In genomic region chr10:128807018-128807417, GRCm38 (mm10) we compare ENCODE assay signal across 8 mouse cellular contexts. TPM values are rescaled to one million over a fixed set of nuclear protein-coding genes. Genes with fewer than 3 reads are reported as not detected.
A peak's percentile ranks its signal among the peaks of the same experiment; 100 is the strongest.
DNase-seq lines count a peak whose midpoint lies in the region; ATAC-seq and TF ChIP-seq lines count a peak whose summit lies in the region.

No protein-coding gene starts in this region.

- H3K4me3 ChIP-seq in layer of hippocampus, adult 2 months = peak overlapping the region; percentile 94
- peak overlapping the region; percentile 67 for H3K4me3 ChIP-seq in embryonic fibroblast, embryonic 13.5 days (ENCODE audit: insufficient read depth, low read length)
- H3K4me3 ChIP-seq in limb, embryonic 11.5 days (ENCODE audit: low read depth, low read length) = peak overlapping the region; percentile 81; the same call in 1 of the 2 replicates
- H3K4me3 ChIP-seq in neural tube, embryonic 15.5 days (replicated peaks) = peak overlapping the region; percentile 86

- DNase-seq in layer of hippocampus, adult 2 months (ENCODE audit: low spot score in 2 of 2) = no peak
- DNase-seq in layer of hippocampus, postnatal 25 days (ENCODE audit: extremely low spot score in 1 of 2, low spot score in 1 of 2) = no peak
- DNase-seq in limb, embryonic 11.5 days (ENCODE audit: low spot score) = no peak
- no peak for DNase-seq in gastrocnemius, postnatal 36 days
- no peak for DNase-seq in right cerebral cortex, postnatal 36 days (ENCODE audit: low spot score in 2 of 2)
- no peak for DNase-seq in frontal cortex, postnatal 10 days (ENCODE audit: low spot score in 2 of 2)

- no peak for ATAC-seq in limb, embryonic 11.5 days (ENCODE audit: insufficient number of reproducible peaks, low FRiP score, low TSS enrichment, low read depth)
- ATAC-seq in neural tube, embryonic 15.5 days (ENCODE audit: low FRiP score) = no peak

- no peaks in the 10 kb centered on the region for H3K9me3 ChIP-seq in limb, embryonic 11.5 days (ENCODE audit: control insufficient read depth, low read length)
- H3K9me3 ChIP-seq in neural tube, embryonic 15.5 days (replicated peaks) = no peaks in the 10 kb centered on the region

- H3K9ac ChIP-seq in limb, embryonic 11.5 days (ENCODE audit: low read length) = no peak overlapping the region
- H3K9ac ChIP-seq in neural tube, embryonic 15.5 days (replicated peaks) = peak overlapping the region; percentile 20; the same call in 1 of the 2 replicates

- H3K27me3 ChIP-seq in limb, embryonic 11.5 days (ENCODE audit: control insufficient read depth, insufficient read depth, low read length) = no peaks in the 10 kb centered on the region
- H3K27me3 ChIP-seq in neural tube, embryonic 15.5 days (replicated peaks) = no peaks in the 10 kb centered on the region

- intact Hi-C loops in gastrocnemius, postnatal 36 days (cut with DNase I) = no loop called here

- peaks cover 9% of the 10 kb centered on the region; the same call in 1 of the 2 replicates for H3K4me1 ChIP-seq in embryonic fibroblast, embryonic 13.5 days (ENCODE audit: control insufficient read depth, insufficient read depth, low read length)
- peaks cover 20% of the 10 kb centered on the region for H3K4me1 ChIP-seq in limb, embryonic 11.5 days (ENCODE audit: control insufficient read depth, insufficient read depth, low read length)
- H3K4me1 ChIP-seq in neural tube, embryonic 15.5 days = peaks cover 65% of the 10 kb centered on the region

- 0 out of 2 replicates have a peak overlapping the region, but pooled peaks have one; percentile 4 for H3K27ac ChIP-seq in layer of hippocampus, adult 2 months
- H3K27ac ChIP-seq in embryonic fibroblast, embryonic 13.5 days (ENCODE audit: insufficient read depth, low read length) = no peak overlapping the region
- H3K27ac ChIP-seq in limb, embryonic 11.5 days (replicated peaks; ENCODE audit: low read depth, low read length) = no peak overlapping the region
- H3K27ac ChIP-seq in neural tube, embryonic 15.5 days (replicated peaks) = no peak overlapping the region

- 91% methylated on average over 8 of the region's 8 CpGs for WGBS in limb, embryonic 11.5 days
- WGBS in neural tube, embryonic 15.5 days = 95% methylated on average over 8 of the region's 8 CpGs

- H3K4me2 ChIP-seq in limb, embryonic 11.5 days (ENCODE audit: low read depth, severe bottlenecking) = peak overlapping the region; percentile 24; the same call in 1 of the 2 replicates
- H3K4me2 ChIP-seq in neural tube, embryonic 15.5 days = peak overlapping the region; percentile 67

- no peak for TF ChIP-seq CTCF in layer of hippocampus, adult 2 months (conservative IDR thresholded peaks at IDR 0.05)
- no peak for TF ChIP-seq CTCF in embryonic fibroblast, embryonic 13.5 days (IDR thresholded peaks at IDR 0.05; ENCODE audit: borderline replicate concordance, insufficient read depth, low read length)

- 0 out of 2 replicates have a peak, but pooled peaks cover 2% of the 10 kb centered on the region for H3K36me3 ChIP-seq in limb, embryonic 11.5 days (ENCODE audit: control insufficient read depth, insufficient read depth, low read length)
- 0 out of 2 replicates have a peak, but pooled peaks cover 4% of the 10 kb centered on the region for H3K36me3 ChIP-seq in neural tube, embryonic 15.5 days

- no peak for TF ChIP-seq POLR2A in embryonic fibroblast, embryonic 13.5 days (IDR thresholded peaks at IDR 0.05; ENCODE audit: low read depth, low read length)

RNA-seq across cellular contexts. Expression of gene Tmem198b, which starts 2.8 kb away (rescaled TPM):
- total RNA-seq in layer of hippocampus, adult 2 months (2021) = 10 to 100 TPM in 1 of 2 experiments, 1 to 10 TPM in 1; 9.4 to 10.9 TPM
- total RNA-seq in layer of hippocampus, postnatal 25 days (2021) = 10 to 100 TPM; 11.3 to 12.1 TPM
- 34.4 and 44.8 TPM in 2 replicates for polyA plus RNA-seq in embryonic fibroblast, embryonic 13.5 days (2011; ENCODE audit: insufficient read length, low read depth, missing spikeins)
- polyA plus RNA-seq in limb, embryonic 11.5 days (2014; fragmentation: Nextera tagmentation; extraction: Ambion mirVana) = 18.9 and 22.2 TPM in 2 replicates
- polyA plus RNA-seq in neural tube, embryonic 15.5 days (2015; fragmentation: Nextera tagmentation; extraction: Ambion mirVana) = 14.4 and 16.6 TPM in 2 replicates
- total RNA-seq in gastrocnemius, postnatal 36 days (2021) = 1 to 10 TPM; 2.9 to 3.2 TPM

RNA-seq across cellular contexts. Expression of gene Dnajc14, which starts 3.2 kb away (rescaled TPM):
- 10 to 100 TPM; 65.5 to 73.3 TPM for total RNA-seq in layer of hippocampus, adult 2 months (2021)
- total RNA-seq in layer of hippocampus, postnatal 25 days (2021) = 10 to 100 TPM; 66.4 to 68.4 TPM
- polyA plus RNA-seq in embryonic fibroblast, embryonic 13.5 days (2011; ENCODE audit: insufficient read length, low read depth, missing spikeins) = 55.5 and 59.0 TPM in 2 replicates
- polyA plus RNA-seq in limb, embryonic 11.5 days (2014; fragmentation: Nextera tagmentation; extraction: Ambion mirVana) = 33.3 and 37.8 TPM in 2 replicates
- 50.6 TPM in 2 replicates for polyA plus RNA-seq in neural tube, embryonic 15.5 days (2015; fragmentation: Nextera tagmentation; extraction: Ambion mirVana)
- total RNA-seq in gastrocnemius, postnatal 36 days (2021) = 10 to 100 TPM; 19.1 to 20.0 TPM

RNA-seq across cellular contexts. Expression of gene Sarnp, which starts 10.1 kb away (rescaled TPM):
- total RNA-seq in layer of hippocampus, adult 2 months (2021) = 10 to 100 TPM; 39.3 to 42.2 TPM
- 10 to 100 TPM; 36.5 to 39.9 TPM for total RNA-seq in layer of hippocampus, postnatal 25 days (2021)
- polyA plus RNA-seq in embryonic fibroblast, embryonic 13.5 days (2011; ENCODE audit: insufficient read length, low read depth, missing spikeins) = 106 and 112 TPM in 2 replicates
- 285 and 295 TPM in 2 replicates for polyA plus RNA-seq in limb, embryonic 11.5 days (2014; fragmentation: Nextera tagmentation; extraction: Ambion mirVana)
- 147 and 153 TPM in 2 replicates for polyA plus RNA-seq in neural tube, embryonic 15.5 days (2015; fragmentation: Nextera tagmentation; extraction: Ambion mirVana)
- total RNA-seq in gastrocnemius, postnatal 36 days (2021) = 10 to 100 TPM; 25.2 to 27.2 TPM

RNA-seq across cellular contexts. Expression of gene Ormdl2, which starts 14.4 kb away (rescaled TPM):
- total RNA-seq in layer of hippocampus, adult 2 months (2021) = 1 to 10 TPM; 6.7 to 8.4 TPM
- total RNA-seq in layer of hippocampus, postnatal 25 days (2021) = 1 to 10 TPM; 7.9 to 8.8 TPM
- 30.4 and 31.2 TPM in 2 replicates for polyA plus RNA-seq in embryonic fibroblast, embryonic 13.5 days (2011; ENCODE audit: insufficient read length, low read depth, missing spikeins)
- 51.8 and 54.5 TPM in 2 replicates for polyA plus RNA-seq in limb, embryonic 11.5 days (2014; fragmentation: Nextera tagmentation; extraction: Ambion mirVana)
- 23.5 and 34.2 TPM in 2 replicates for polyA plus RNA-seq in neural tube, embryonic 15.5 days (2015; fragmentation: Nextera tagmentation; extraction: Ambion mirVana)
- 1 to 10 TPM; 3.4 to 3.5 TPM for total RNA-seq in gastrocnemius, postnatal 36 days (2021)

RNA-seq across cellular contexts. Expression of gene Mmp19, which starts 16.3 kb away (rescaled TPM):
- under 1 TPM; 0.61 to 0.84 TPM for total RNA-seq in layer of hippocampus, adult 2 months (2021)
- total RNA-seq in layer of hippocampus, postnatal 25 days (2021) = under 1 TPM; 0.54 to 0.81 TPM
- 43.6 and 54.0 TPM in 2 replicates for polyA plus RNA-seq in embryonic fibroblast, embryonic 13.5 days (2011; ENCODE audit: insufficient read length, low read depth, missing spikeins)
- 0.35 and 0.55 TPM in 2 replicates for polyA plus RNA-seq in limb, embryonic 11.5 days (2014; fragmentation: Nextera tagmentation; extraction: Ambion mirVana)
- polyA plus RNA-seq in neural tube, embryonic 15.5 days (2015; fragmentation: Nextera tagmentation; extraction: Ambion mirVana) = 0.56 and 0.88 TPM in 2 replicates
- 1 to 10 TPM in 1 of 2 experiments, under 1 TPM in 1; 0.92 to 2.6 TPM for total RNA-seq in gastrocnemius, postnatal 36 days (2021)
